Mouse (Mus musculus) MN1 (cell line): ENCODE results near the gene Wbp11.

ENCODE experiments used
- DNase-seq: peaks from one replicate; pipeline ENCODE4 v3.0.0-alpha.2; 2016; ENCODE audit warnings: low spot score

The Wbp11 gene

DNA sequence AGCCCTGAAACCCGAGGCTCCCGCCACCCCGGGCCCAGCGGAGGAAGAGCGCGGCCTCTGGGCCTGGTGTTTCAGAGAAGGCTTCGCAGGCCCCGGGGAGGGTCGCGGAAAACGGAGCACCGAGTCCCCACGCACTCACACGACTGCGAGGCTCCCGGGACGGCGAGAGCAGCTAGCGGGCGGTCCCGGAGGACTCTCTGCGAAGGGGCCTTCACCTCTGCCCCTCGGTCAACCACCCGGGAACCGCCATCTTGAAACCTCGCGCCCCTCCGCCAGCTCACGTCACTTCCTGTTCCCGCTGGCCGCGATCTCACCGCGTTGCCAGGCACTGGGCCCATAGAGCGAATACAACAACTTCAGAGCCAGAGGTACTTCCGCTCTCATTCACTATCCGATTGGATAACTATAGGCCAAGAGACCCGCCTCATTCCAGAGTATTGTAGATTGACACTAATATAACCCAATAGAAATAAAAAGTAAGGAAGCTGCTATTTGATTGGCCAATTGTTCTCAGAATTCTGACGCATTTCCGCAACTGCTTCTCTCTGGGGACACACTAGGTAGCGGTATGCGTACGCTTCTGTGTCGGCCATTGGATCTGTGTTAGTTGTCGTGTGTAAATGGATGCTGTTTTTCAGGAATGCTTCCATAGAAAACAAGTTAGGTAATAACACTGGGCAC lies at the start of gene Wbp11:
Wbp11 (minus strand) TSS at position 353 of the 681 bp plus-strand sequence.
- DNase-seq: peak; percentile 98

DNA sequence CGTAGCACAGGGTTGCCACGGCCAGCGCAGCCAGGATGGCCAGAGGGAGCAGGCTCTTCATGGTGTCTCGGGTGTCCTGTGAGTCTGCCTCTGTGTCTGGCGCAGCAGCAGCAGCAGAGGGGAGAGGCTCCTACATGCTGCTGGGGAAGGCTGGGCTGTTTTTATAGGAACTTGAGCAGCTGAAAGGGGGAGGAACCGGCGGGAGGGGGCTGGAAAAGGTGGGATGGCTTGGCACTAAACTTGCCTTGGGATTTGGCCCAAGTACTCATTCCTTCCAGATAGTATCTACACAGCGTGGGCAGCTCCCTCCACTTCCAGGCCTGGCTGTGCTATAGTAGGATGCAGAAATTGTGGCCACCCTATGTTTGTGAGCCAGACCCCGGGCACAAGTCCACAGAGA lies 47.6 kb upstream of the Wbp11 start, which contains the start of gene Mgp:
Mgp (minus strand) TSS at position 154 of the 400 bp plus-strand sequence.
- DNase-seq: no peak

- DNase-seq: no peak
These were observed 46.6 kb upstream of the Wbp11 start for GRCm38 (mm10) chr6:136874599-136874998.

GRCm38 (mm10) chr6:136868921-136869320 lies 40.9 kb upstream of the Wbp11 start:
- DNase-seq: no peak

DNA sequence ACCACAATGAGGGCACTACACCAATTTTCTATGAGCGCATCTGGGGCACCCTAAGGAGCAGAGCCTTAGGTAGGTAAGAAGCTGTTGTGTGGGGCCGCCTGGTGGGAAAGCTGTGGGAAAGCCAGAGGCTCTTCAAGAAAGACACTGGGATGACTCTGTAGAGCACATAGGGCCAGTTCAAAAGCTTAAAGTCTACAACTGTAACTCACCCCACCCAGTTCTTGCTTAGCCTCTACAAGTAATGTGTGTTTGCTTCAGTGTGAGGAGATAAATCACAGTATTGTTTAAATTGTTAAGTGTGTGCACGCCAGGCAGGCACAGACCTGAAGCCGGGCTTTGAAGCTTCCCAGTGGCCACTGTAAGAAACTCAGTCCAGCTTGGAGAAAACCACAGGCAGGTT lies 38.1 kb upstream of the Wbp11 start:
- DNase-seq: no peak

GRCm38 (mm10) chr6:136865360-136865759 lies 37.3 kb upstream of the Wbp11 start:
- no peak for DNase-seq

DNA sequence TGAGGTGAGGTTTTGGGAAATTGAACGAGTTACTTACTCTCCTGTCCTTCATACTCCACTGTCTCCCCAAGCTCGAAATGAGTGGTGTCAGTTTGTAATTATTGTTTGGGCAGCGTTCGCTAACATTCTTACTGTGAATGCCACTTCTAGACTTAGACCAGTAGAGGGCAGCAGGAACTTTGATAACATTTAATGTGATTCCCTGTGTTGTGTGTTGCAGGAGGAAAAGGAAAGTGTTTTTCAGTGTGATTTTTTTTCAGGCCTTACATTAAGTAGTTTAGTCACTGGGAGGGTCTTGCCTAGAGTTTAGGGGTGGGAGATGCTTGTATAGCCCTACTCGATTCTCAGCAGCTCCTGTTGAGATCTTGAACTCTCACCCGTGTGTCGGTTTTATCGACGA lies 33.0 kb upstream of the Wbp11 start:
- DNase-seq: peak; percentile 45

DNA sequence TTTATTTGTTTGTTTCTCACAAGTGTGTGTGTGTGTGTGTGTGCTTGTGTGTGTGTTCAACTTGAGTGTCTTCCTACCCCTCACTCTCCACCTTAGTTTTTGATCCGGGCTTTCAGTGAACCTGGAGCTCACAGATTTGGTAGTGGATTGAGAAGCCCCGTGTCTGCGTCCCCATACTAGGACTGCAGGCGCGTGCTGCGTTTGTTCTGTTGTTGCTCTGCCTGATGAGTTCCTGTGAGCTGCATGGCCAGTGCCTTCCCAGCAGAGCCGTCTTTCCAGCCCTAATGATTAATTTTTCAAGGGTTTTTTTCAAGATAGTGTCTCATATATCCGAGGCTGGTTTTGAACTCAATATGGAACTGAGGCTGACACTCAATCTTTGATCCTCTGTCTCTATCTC lies 30.4 kb upstream of the Wbp11 start:
- DNase-seq: no peak

DNA sequence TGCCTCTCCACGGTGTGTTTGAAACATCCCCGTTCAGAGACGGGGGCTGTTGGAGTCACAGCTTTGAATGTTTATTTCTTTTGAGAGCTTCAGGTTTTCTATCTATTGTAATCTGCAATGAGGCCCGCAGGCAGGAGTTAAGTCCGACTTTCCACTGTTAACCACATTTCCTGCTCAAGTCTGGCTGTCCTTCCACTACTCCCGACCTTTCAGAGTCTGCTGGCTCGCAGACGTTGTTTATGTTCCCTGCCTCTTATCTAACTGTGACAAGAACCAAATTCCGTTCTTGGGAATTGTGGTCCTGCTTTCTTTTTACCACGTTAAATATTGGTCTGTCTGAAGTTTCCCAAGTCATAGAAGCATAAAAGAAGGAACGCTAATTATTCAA lies 29.8 kb upstream of the Wbp11 start:
- no peak for DNase-seq

- no peak for DNase-seq
These were observed 29.3 kb upstream of the Wbp11 start, which contains the start of gene Art4 for GRCm38 (mm10) chr6:136857186-136857872. Gene Art4 (minus strand): TSS chr6:136857733.

DNA sequence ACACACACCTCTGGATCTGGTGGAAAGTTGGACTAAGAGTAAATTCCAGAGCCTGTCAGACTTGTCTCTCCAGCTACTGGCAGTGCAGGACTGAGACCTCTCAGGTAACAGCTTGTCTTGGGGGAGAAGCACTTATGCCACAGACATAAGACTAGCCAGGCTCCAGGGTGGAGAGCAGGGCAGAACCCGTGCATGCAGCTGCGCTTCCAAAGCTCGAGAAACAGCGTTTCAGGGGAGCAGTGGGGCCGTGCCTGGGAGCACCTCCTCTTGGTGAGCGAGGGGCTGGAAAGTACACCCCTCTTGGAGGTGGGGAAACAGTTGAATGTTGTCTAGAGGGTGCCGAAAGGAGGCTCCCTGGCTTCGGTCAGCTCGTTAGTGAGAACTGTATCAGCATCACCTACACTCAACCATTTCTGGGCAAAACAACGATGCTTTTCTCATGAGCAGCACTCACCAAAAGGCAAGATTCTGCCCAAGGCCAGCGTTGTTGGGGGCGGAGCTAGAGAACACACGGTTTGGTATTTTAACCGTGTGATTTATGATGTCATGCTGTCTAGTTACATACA lies 28.1 kb upstream of the Wbp11 start:
- no peak for DNase-seq

DNA sequence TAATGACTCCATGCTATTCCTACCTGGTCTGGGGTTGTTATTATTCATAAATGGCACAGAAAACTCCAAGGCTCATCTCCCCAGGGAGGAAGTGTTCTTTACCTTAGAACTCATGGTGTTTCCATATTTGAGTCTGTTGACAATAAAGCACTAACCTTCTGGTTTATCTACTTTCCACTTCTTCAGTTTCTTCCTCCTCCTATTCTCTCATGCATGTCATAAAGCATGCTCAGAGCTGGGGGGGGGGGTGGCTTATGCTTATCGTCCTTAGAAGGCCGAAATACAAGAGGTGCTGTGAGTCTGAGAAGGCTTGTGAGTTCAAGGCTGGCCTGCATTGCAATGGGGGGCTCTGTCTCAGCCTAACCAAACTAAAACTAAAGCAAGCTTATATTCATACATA lies 27.1 kb upstream of the Wbp11 start:
- DNase-seq: no peak

- DNase-seq: no peak
These were observed 26.3 kb upstream of the Wbp11 start for GRCm38 (mm10) chr6:136854361-136854781.

DNA sequence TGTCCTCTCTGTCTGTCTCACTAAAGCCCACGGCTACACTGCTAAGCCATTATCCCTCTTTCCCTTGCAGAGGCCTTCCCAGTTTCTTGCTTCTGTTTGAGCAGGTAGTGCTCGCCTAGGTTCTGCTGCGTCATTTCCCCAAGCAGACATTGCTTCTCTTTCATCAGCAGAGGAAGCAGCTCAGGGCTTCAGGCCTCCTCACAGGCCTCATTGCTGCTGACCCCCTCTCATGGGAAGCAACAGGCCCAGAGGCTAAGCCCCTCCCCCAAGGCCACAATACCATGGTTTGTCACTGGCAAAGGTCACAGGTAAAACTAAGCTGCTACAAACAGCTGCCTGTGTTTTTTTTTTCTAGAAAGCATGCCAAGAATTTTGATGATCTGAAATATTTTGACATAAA lies 24.7 kb upstream of the Wbp11 start:
- DNase-seq: no peak

DNA sequence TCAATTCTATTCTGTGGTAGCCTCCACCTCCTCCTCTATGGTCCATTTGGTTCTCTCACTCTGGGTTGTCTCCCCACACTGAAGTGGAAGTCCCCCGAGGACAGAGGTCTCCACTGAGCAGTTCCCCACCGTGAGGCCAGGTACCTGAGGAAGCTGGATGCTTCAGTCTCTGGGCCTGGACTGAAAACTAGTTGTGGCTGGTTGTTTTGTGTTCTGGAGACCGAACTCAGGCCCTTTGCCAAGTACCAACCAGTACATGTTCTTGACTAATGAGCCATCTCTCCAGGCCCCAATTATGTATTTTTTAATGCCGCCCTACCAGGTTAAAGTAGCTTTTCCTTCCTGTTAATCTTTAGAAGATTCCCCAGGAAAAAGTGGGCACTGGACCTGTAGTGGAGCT lies 24.3 kb upstream of the Wbp11 start:
- no peak for DNase-seq

DNA sequence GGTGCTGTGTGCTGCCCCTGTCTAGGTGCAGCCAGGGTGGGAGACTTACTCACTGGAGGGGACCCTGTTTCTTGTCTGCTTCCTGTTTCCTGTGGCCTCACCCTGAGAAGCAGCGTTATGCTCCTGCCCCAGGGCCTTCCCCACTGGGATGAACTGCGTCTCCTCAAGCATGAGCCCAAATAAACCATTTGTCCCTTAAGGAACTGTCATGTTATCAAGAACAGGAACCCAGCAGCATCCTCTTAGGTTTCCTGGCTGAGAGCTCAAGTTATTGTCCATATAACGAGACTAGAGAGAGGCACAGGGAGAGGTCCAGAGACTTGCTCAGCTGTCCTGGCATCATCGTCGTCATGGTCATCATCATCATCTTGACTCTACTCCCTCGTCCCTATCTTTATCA lies 22.2 kb upstream of the Wbp11 start:
- no peak for DNase-seq

GRCm38 (mm10) chr6:136848971-136849370 lies 20.9 kb upstream of the Wbp11 start:
- no peak for DNase-seq

DNA sequence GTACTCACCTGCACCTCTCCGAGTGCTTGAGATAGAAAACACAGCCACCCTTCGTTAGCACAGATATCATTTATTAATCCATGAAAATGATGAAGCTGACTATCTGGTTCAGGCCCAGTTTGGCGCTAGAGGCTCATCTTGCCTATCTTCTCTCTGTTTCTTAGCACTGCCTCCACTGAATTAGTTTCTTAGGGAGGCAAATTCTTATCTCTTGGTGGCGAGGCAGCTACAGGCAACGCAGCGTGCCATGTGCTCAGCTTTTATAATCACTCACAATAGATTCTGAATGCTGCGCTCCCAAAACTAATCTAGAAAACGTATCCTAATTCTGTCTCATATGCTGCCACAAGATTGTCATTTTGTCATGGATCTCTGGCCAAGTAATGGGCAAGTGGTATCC lies 20.4 kb upstream of the Wbp11 start:
- DNase-seq: no peak

GRCm38 (mm10) chr6:136847790-136848189 lies 19.8 kb upstream of the Wbp11 start:
- DNase-seq: no peak

DNA sequence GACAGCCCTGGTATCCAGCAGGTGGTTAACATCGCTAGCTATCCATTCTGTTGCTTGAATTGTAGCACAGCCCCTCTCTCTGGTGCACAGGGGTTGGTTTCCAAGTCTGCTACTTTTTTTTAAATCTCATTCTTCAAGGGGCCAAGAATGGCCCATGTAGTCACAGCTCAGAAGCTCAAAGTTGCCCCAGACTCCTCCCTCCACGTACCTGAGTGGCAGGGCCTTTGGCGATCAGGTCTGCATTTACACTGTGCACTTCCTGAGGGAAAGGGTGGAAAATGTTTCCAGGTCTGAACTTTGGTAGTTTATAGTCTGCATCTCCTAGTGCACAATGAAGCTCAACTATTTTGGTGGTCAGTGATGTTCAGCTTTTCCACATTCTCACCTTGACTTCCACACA lies 19.2 kb upstream of the Wbp11 start:
- no peak for DNase-seq

DNA sequence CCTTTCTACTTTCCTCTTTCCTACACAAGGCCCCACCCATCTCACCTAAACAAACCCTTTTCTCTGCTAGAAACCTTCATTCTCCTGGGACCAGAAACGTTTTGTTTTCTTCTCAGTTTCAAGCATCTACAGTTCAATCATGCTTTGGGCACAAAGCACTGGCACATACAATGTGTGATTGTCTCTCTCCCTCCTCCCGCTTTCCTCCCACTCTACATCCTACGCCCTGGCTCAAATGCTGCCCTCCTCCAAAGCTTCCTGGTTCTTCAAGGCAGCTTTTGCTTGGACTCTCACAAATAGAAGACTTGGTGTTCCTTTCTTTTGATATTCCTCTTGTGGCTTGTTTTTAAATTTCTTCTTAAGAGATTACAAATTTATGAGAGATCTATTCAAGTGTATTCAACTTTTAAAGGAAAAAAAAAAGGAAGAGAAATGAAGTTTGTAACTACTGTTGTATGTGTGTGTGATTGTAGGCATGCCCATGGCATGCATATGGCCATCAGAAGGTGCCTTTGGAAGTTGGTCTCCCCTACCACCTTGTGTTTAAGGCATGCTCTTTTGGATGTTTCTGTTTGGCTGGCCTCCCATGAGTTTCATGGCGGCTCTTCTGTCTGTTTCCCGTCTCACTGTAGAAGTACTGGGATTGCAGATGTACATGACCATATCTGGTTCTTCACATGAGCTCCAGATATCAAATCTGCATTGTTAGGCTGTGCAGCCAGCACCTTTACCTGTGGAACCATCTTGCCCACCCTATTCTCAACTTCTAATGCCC lies 17.9 kb upstream of the Wbp11 start:
- no peak for DNase-seq

DNA sequence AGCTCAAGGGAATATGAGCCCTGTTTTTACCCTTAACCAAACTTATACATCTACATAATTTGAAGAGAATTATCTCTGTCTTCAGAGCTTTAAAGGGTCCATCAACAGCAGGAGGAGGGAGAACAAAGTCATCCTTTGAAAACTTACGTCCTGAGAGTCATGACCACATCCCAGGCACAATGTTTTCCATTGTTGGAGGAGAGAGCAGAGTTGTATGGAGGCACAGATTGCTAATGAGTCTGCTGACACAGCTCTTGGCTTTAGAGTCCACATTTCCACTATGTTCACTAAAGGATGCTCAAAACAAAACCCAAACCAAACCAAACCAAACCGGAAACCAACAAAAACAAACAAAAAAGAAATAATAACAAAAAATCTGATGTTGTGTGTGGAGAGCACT lies 16.9 kb upstream of the Wbp11 start:
- DNase-seq: no peak

GRCm38 (mm10) chr6:136837323-136837722 lies 9.3 kb upstream of the Wbp11 start:
- DNase-seq: no peak
